Mouse (Mus musculus) lung, postnatal 10 days (tissue): ENCODE measurements around the gene Hoxb1.

ENCODE experiments used
- DNase-seq: peaks from one replicate; pipeline ENCODE4 v3.0.0; 2021

Hoxb1 gene

DNA sequence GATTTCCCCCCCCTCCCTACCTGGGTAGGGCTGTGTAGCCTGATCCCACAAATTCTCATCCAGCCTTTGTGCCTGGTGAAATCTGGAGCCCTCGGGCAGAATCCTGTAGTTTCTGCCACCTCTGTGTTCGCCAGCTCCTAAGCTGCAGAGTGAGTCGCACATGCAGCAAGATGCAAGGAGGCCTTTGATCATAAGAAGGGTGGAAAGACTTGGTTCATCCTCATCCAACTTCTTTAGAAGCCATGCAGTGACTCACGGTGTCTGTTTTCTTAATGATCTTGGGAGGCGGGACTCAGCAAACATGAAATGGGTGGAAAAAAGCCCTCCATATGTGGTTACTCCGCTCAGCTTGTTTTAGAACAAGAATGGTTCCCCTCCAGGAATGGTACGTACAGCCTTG lies 39.3 kb downstream of the Hoxb1 start:
- DNase-seq, result no peak

- peak; percentile 60 for DNase-seq
These were observed 40.0 kb downstream of the Hoxb1 start for GRCm38 (mm10) chr11:96405541-96405940.

DNA sequence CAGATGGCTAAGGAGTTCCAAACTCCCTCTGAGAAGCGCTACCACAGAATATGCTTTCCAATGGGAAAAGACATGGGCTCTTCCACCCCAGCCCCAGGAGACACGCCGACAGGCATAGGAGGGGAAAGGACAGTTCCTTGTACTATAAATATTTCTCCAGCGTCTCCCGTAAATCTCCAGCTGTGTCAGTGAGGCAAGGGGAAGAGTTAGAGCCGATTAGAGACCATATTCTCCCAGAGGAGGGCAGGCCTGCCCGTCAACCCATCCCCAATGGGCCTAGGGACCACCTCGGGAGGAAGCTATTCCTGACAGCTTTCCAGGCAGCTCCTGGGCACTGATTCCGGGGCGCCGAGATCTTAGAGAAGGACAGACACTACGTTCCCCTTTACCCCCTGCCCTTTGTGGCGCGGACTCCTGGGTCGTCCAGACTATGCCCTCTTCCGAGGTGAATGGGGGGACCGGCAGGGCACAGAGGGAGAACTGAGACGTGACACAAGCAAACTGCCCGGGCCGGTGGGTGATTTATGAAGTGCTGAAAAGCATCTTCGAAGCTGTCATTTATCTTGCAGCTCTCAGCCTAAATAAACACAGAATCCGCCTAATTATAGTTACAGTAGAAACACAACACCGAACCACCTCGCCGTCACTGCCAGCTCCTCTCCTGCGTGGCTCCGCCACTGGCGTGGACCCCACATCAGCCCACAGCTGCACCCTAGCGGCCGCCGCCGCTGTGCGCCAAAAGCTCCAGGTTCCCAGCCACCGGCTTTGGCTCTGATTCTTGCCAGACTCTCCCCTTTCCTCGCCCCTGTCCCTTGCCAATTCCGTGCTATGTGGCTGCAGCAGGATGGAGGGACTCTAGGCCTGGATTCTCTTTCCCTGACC lies 41.9 kb downstream of the Hoxb1 start:
- peak; percentile 92 for DNase-seq

GRCm38 (mm10) chr11:96408234-96409010 lies 42.9 kb downstream of the Hoxb1 start:
- DNase-seq, result peak; percentile 65

GRCm38 (mm10) chr11:96411019-96411418 lies 45.5 kb downstream of the Hoxb1 start:
- DNase-seq, result no peak

DNA sequence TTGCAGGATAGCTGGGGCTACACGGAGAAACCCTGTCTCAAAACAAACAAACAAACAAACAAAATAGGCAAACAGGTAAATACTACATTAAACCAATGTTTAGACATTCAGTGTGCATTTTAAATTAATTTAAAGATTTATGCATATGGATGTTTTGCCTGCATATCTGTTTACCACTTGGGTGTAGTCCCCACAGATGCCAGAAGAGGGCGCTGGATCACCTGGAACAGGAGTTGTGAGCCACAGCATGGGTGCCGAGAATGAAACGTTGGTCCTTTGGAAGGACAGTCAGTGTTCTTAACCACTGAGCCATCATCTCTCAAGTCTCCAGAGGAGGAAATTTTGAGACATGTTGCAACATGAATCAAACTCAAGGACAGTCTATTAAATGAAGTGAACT lies 46.4 kb downstream of the Hoxb1 start:
- no peak for DNase-seq

GRCm38 (mm10) chr11:96412941-96413491 lies 47.5 kb downstream of the Hoxb1 start:
- no peak for DNase-seq

GRCm38 (mm10) chr11:96413527-96413926 lies 48.0 kb downstream of the Hoxb1 start:
- DNase-seq, result peak; percentile 97

GRCm38 (mm10) chr11:96414002-96414401 lies 48.5 kb downstream of the Hoxb1 start:
- DNase-seq, result no peak
